Mouse (Mus musculus) hindbrain, embryonic 12.5 days (tissue): Measurements from ENCODE around the gene Gm9045. TPM values are rescaled to one million over a fixed set of nuclear protein-coding genes. Genes with fewer than 3 reads are reported as not detected.
A peak's percentile ranks its signal among the peaks of the same experiment; 100 is the strongest.
"Not testable (repeated sequence)": the region's sequence is repeated elsewhere in the genome, so short reads cannot be mapped to it uniquely, and the experiment has no call there.

Experiments used
- ATAC-seq: fragments of 200-750 bp; cut with Nextera tagmentation; 2 replicates; pipeline ENCODE4 v1.8.0; 2017; ENCODE audit warnings: moderate TSS enrichment; ENCODE audit not compliant: low FRiP score
- H3K27ac ChIP-seq: fragments of 300-500 bp; sonication (generic); 2 replicates; pipeline ENCODE4 v1.5.1; 2016; ENCODE audit warnings: mild to moderate bottlenecking
- H3K27me3 ChIP-seq: fragments of 300-500 bp; sonication (generic); 2 replicates; pipeline ENCODE4 v1.6.1; 2016; ENCODE audit warnings: mild to moderate bottlenecking
- H3K36me3 ChIP-seq: fragments of 300-500 bp; sonication (generic); 2 replicates; pipeline ENCODE4 v1.6.1; 2016; ENCODE audit warnings: mild to moderate bottlenecking
- H3K4me1 ChIP-seq: fragments of 300-500 bp; sonication (generic); 2 replicates; pipeline ENCODE4 v1.6.1; 2016
- H3K4me2 ChIP-seq: fragments of 300-500 bp; sonication (generic); replicated peaks from 2 replicates; pipeline ENCODE4 v1.6.1; 2016; ENCODE audit warnings: mild to moderate bottlenecking
- H3K4me3 ChIP-seq: fragments of 300-500 bp; sonication (generic); 2 replicates; pipeline ENCODE4 v1.5.1; 2016; ENCODE audit warnings: mild to moderate bottlenecking
- H3K9ac ChIP-seq: fragments of 300-500 bp; sonication (generic); 2 replicates; pipeline ENCODE4 v1.6.1; 2016; ENCODE audit warnings: mild to moderate bottlenecking, moderate library complexity
- H3K9me3 ChIP-seq: fragments of 300-500 bp; sonication (generic); replicated peaks from 2 replicates; pipeline ENCODE4 v1.6.1; 2016; ENCODE audit warnings: mild to moderate bottlenecking
- WGBS: fragments of 180-500 bp; shearing (Covaris S2); methylation state at CpG from one replicate; pipeline ENCODE4 v1.1.7; 2016; 5-methylcytosine and 5-hydroxymethylcytosine counted together
- polyA plus RNA-seq: library from polyadenylated mRNA; unstranded; fragments of >200 nt; fragmentation: Nextera tagmentation; extraction: Ambion mirVana; gene quantifications from 2 replicates; pipeline ENCODE4 v1.2.1, GENCODE M21; 2016

Gene Gm9045
- polyA plus RNA-seq = 0.16 TPM in 1 of 2 replicates, not detected in the other

- H3K9me3 ChIP-seq, H3K9ac ChIP-seq: not testable (repeated sequence)
- WGBS = no CpG with 5 or more reads among the region's 14 CpGs
Measured at GRCm38 (mm10) chr10:118337731-118338130, at the start of gene Gm9045. Gm9045 (minus strand) TSS chr10:118337831.

GRCm38 (mm10) chr10:118370443-118370842 is 32.8 kb upstream of the Gm9045 start:
- no peaks in the 10 kb centered on the region for H3K36me3 ChIP-seq
- no peak overlapping the region for H3K9ac ChIP-seq
- no peak overlapping the region for H3K27ac ChIP-seq
- H3K4me2 ChIP-seq = peak overlapping the region; percentile 42
- WGBS = 15% methylated on average over 10 of the region's 10 CpGs
- H3K27me3 ChIP-seq = no peaks in the 10 kb centered on the region
- no peaks in the 10 kb centered on the region for H3K4me1 ChIP-seq
- H3K9me3 ChIP-seq = no peaks in the 10 kb centered on the region
- H3K4me3 ChIP-seq = no peak overlapping the region
- peak; percentile 88 for ATAC-seq

More at GRCm38 (mm10) chr10:118337731-118338130, at the start of gene Gm9045:
- not testable (repeated sequence) for H3K4me3 ChIP-seq, H3K4me2 ChIP-seq, H3K27ac ChIP-seq, H3K27me3 ChIP-seq, ATAC-seq, H3K36me3 ChIP-seq, H3K4me1 ChIP-seq

- H3K4me2 ChIP-seq = no peak overlapping the region
- no peak overlapping the region for H3K27ac ChIP-seq
- 88% methylated on average over 9 of the region's 9 CpGs for WGBS
- H3K9ac ChIP-seq = no peak overlapping the region
- no peak overlapping the region for H3K4me3 ChIP-seq
- ATAC-seq = no peak
- no peaks in the 10 kb centered on the region for H3K36me3 ChIP-seq
- H3K9me3 ChIP-seq = no peaks in the 10 kb centered on the region
- H3K4me1 ChIP-seq = no peaks in the 10 kb centered on the region
- no peaks in the 10 kb centered on the region for H3K27me3 ChIP-seq
Measured at GRCm38 (mm10) chr10:118369518-118369917, 31.9 kb upstream of the Gm9045 start.

GRCm38 (mm10) chr10:118354005-118354404 is 16.4 kb upstream of the Gm9045 start, which contains the start of gene Gm9049:
Gm9049 (minus strand) TSS chr10:118354105.
- not testable (repeated sequence) for H3K9ac ChIP-seq, H3K9me3 ChIP-seq, H3K4me3 ChIP-seq, H3K36me3 ChIP-seq, H3K4me2 ChIP-seq, H3K27me3 ChIP-seq, ATAC-seq, H3K4me1 ChIP-seq, H3K27ac ChIP-seq
- WGBS = 100% methylated on average over 1 of the region's 11 CpGs

- H3K4me1 ChIP-seq, H3K4me3 ChIP-seq, H3K4me2 ChIP-seq, H3K36me3 ChIP-seq, ATAC-seq, H3K27ac ChIP-seq, H3K9ac ChIP-seq, H3K9me3 ChIP-seq, H3K27me3 ChIP-seq: not testable (repeated sequence)
- 92% methylated on average over 1 of the region's 14 CpGs for WGBS
Measured at GRCm38 (mm10) chr10:118348579-118348978, 10.9 kb upstream of the Gm9045 start, which contains the start of gene Gm9048. Gm9048 (minus strand) TSS chr10:118348679.

- not testable (repeated sequence) for H3K4me1 ChIP-seq, H3K27me3 ChIP-seq, H3K9ac ChIP-seq, H3K27ac ChIP-seq, H3K36me3 ChIP-seq, ATAC-seq, H3K4me3 ChIP-seq, H3K4me2 ChIP-seq, H3K9me3 ChIP-seq
- WGBS = no CpG with 5 or more reads among the region's 14 CpGs
Measured at GRCm38 (mm10) chr10:118343155-118343554, 5.5 kb upstream of the Gm9045 start, which contains the start of gene Gm9046. Gm9046 (minus strand) TSS chr10:118343255.

GRCm38 (mm10) chr10:118332308-118332707 is 5.3 kb downstream of the Gm9045 start, which contains the start of gene Gm9044:
Gm9044 (minus strand) TSS chr10:118332408.
- not testable (repeated sequence) for H3K4me2 ChIP-seq, H3K9ac ChIP-seq, ATAC-seq, H3K27me3 ChIP-seq, H3K4me3 ChIP-seq, H3K9me3 ChIP-seq, H3K36me3 ChIP-seq, H3K4me1 ChIP-seq, H3K27ac ChIP-seq
- no CpG with 5 or more reads among the region's 14 CpGs for WGBS

- H3K4me3 ChIP-seq, H3K4me1 ChIP-seq, H3K27ac ChIP-seq, ATAC-seq, H3K36me3 ChIP-seq, H3K4me2 ChIP-seq, H3K9ac ChIP-seq, H3K9me3 ChIP-seq, H3K27me3 ChIP-seq: not testable (repeated sequence)
- WGBS = no CpG with 5 or more reads among the region's 11 CpGs
Measured at GRCm38 (mm10) chr10:118326869-118327268, 10.8 kb downstream of the Gm9045 start, which contains the start of gene Gm9040. Gm9040 (minus strand) TSS chr10:118326969.

- Histone ChIP-seq H3K4me1 (no peaks in the 10 kb centered on the region), H3K36me3 (no peaks in the 10 kb centered on the region), H3K4me3 (no peak overlapping the region), H3K9me3 (no peaks in the 10 kb centered on the region), H3K9ac (no peak overlapping the region), H3K27ac (no peak overlapping the region), H3K4me2 (no peak overlapping the region), H3K27me3 (no peaks in the 10 kb centered on the region)
- 86% methylated on average over 8 of the region's 8 CpGs for WGBS
- ATAC-seq = no peak
Measured at GRCm38 (mm10) chr10:118319024-118319423, 18.6 kb downstream of the Gm9045 start.

- not testable (repeated sequence) for H3K9ac ChIP-seq, H3K36me3 ChIP-seq, H3K27ac ChIP-seq, H3K4me3 ChIP-seq, H3K9me3 ChIP-seq, H3K27me3 ChIP-seq, H3K4me2 ChIP-seq, H3K4me1 ChIP-seq, ATAC-seq
- 53% methylated on average over 2 of the region's 2 CpGs for WGBS
Measured at GRCm38 (mm10) chr10:118302133-118302532, 35.5 kb downstream of the Gm9045 start.

GRCm38 (mm10) chr10:118294938-118295337 is 42.7 kb downstream of the Gm9045 start, which contains the start of gene Iltifb:
Iltifb (minus strand) TSS chr10:118295038.
- WGBS = 90% methylated on average over 6 of the region's 6 CpGs
- no peaks in the 10 kb centered on the region for H3K4me1 ChIP-seq

More at GRCm38 (mm10) chr10:118294938-118295337, 42.7 kb downstream of the Gm9045 start, which contains the start of gene Iltifb:
- Histone ChIP-seq H3K4me3 (no peak within 1 kb of the TSS), H3K27me3 (no peaks in the 10 kb centered on the region), H3K27ac (no peak within 1 kb of the TSS), H3K9ac (no peak within 1 kb of the TSS), H3K4me2 (no peak within 1 kb of the TSS), H3K9me3 (no peaks in the 10 kb centered on the region), H3K36me3 (no peaks in the 10 kb centered on the region)
- ATAC-seq = no peak
